Mouse (Mus musculus) c-Kit-positive CD71-positive TER-119-positive erythroid progenitor cells, embryonic 14.5 days (primary cell): ENCODE data around the gene Ttc1.

Experiments used
- DNase-seq: peaks from one replicate; pipeline ENCODE4 v3.0.0-alpha.2; 2013; ENCODE audit warnings: low spot score

The Ttc1 gene

GRCm38 (mm10) chr11:43703552-43703951, 44.3 kb downstream of the Ttc1 start:
- DNase-seq: no peak

GRCm38 (mm10) chr11:43700291-43700690, 47.5 kb downstream of the Ttc1 start:
- no peak for DNase-seq

GRCm38 (mm10) chr11:43698621-43699020, 49.2 kb downstream of the Ttc1 start:
- DNase-seq: no peak

GRCm38 (mm10) chr11:43696623-43697022, 51.2 kb downstream of the Ttc1 start:
- DNase-seq: no peak

- DNase-seq: no peak
Observed at GRCm38 (mm10) chr11:43688850-43689249, 59.0 kb downstream of the Ttc1 start.

GRCm38 (mm10) chr11:43682415-43683217, 65.2 kb downstream of the Ttc1 start:
- peak; percentile 45 for DNase-seq

GRCm38 (mm10) chr11:43681472-43682414, 66.1 kb downstream of the Ttc1 start, which contains the start of gene Pwwp2a:
Gene Pwwp2a (plus strand): TSS chr11:43681998.
- peak; percentile 99 for DNase-seq
